Mouse (Mus musculus) myocyte (in vitro differentiated cells): Measurements from ENCODE around the gene Zfp273.

Experiments
- CEBPB ChIP-seq: IDR thresholded peaks from 2 replicates; pipeline ENCODE4 v1.6.1; 2011; ENCODE audit warnings: mild to moderate bottlenecking, moderate library complexity; ENCODE audit not compliant: poor library complexity, insufficient read depth, severe bottlenecking
- E2F4 ChIP-seq: IDR thresholded peaks from one replicate; pipeline ENCODE4 v1.6.1; 2011; ENCODE audit warnings: mild to moderate bottlenecking, control low read depth, moderate library complexity; ENCODE audit not compliant: insufficient read depth
- MAX ChIP-seq: IDR thresholded peaks from one replicate; pipeline ENCODE4 v1.6.1; 2011; ENCODE audit warnings: low read depth, mild to moderate bottlenecking, control low read depth
- MYOD1 ChIP-seq, 3 experiments: IDR thresholded peaks; one replicate each; pipeline ENCODE4 v1.6.1; 2011; ENCODE audit warnings: control low read depth in 2 of 3, low read depth in 2 of 3, mild to moderate bottlenecking in 2 of 3, moderate library complexity in 1 of 3; ENCODE audit not compliant: insufficient read length in 2 of 3, control insufficient read depth in 1 of 3
- MYOG ChIP-seq, 3 experiments: IDR thresholded peaks; one replicate each; pipeline ENCODE4 v1.6.1; 2011; ENCODE audit warnings: control low read depth in 2 of 3, low read depth in 2 of 3, mild to moderate bottlenecking in 2 of 3; ENCODE audit not compliant: insufficient read length in 2 of 3, control insufficient read depth in 1 of 3, insufficient read depth in 1 of 3
- POLR2A ChIP-seq: IDR thresholded peaks from one replicate; pipeline ENCODE4 v1.6.1; 2011; ENCODE audit warnings: low read depth, mild to moderate bottlenecking, control low read depth, moderate library complexity; ENCODE audit not compliant: insufficient read length
- POLR2AphosphoS2 ChIP-seq: IDR thresholded peaks from one replicate; pipeline ENCODE4 v1.6.1; 2011; ENCODE audit warnings: low read depth, control low read depth; ENCODE audit not compliant: insufficient read length
- REST ChIP-seq: IDR thresholded peaks from one replicate; pipeline ENCODE4 v1.6.1; 2011; ENCODE audit warnings: mild to moderate bottlenecking, control low read depth, moderate library complexity; ENCODE audit not compliant: insufficient read depth, insufficient read length
- SRF ChIP-seq: IDR thresholded peaks from one replicate; pipeline ENCODE4 v1.6.1; 2011; ENCODE audit warnings: low read depth; ENCODE audit not compliant: control insufficient read depth, insufficient read length
- TCF12 ChIP-seq: IDR thresholded peaks from one replicate; pipeline ENCODE4 v1.6.1; 2011; ENCODE audit warnings: mild to moderate bottlenecking, control low read depth; ENCODE audit not compliant: poor library complexity, insufficient read depth, severe bottlenecking
- TCF3 ChIP-seq: IDR thresholded peaks from one replicate; pipeline ENCODE4 v1.6.1; 2011; ENCODE audit warnings: low read depth, control low read depth; ENCODE audit not compliant: insufficient read length
- USF1 ChIP-seq: IDR thresholded peaks from one replicate; pipeline ENCODE4 v1.6.1; 2011; ENCODE audit warnings: low read depth, mild to moderate bottlenecking, control low read depth, moderate library complexity

DNA sequence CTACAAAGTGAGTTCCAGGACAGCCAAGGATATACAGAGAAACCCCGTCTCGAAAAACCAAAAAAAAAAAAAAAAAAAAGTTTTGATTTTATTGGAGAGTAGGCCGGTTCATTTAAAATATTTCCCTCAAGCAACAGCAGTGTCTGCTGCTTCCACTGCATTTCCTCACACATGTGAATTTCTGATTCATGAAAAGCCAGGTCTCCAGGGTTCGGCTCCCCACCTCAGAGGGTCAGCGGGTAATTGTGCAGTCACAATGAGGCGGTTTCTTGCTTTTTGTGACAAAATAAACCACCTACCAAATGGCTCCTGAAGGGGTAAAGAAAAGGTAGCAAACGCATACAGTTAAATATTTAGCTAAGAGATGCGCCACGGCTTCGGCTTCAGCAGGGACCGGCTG lies 49.5 kb downstream of the Zfp273 start, which contains the start of gene BC048507:
- TF ChIP-seq POLR2AphosphoS2 (no peak), POLR2A (no peak), MAX (no peak), CEBPB (no peak), USF1 (no peak), TCF12 (no peak), E2F4 (no peak), MYOG (IDR thresholded peaks at IDR 0.05; ENCODE audit: control insufficient read depth in 1 of 3, insufficient read depth in 1 of 3, insufficient read length in 2 of 3, low read depth in 2 of 3) (no peak), MYOD1 (IDR thresholded peaks at IDR 0.05; ENCODE audit: control insufficient read depth in 1 of 3, insufficient read length in 2 of 3, low read depth in 2 of 3) (no peak), SRF (no peak), TCF3 (no peak), REST (no peak)
